Mouse (Mus musculus): ENCODE measurements around the gene Wrap53. TPM values are rescaled to one million over a fixed set of nuclear protein-coding genes. Genes with fewer than 3 reads are reported as not detected.

The Wrap53 gene
- total RNA-seq (2023), result 10 to 100 TPM; 13.8 to 15.2 TPM

GRCm38 (mm10) chr11:69580091-69580514 is at the start of gene Wrap53, which contains the start of gene Trp53:
Wrap53 (minus strand) TSS chr11:69580255.
Trp53 (plus strand) TSS chr11:69580359.

GRCm38 (mm10) chr11:69621571-69622268 is 41.7 kb upstream of the Wrap53 start, which contains the start of gene Sat2:
Sat2 (plus strand) TSS chr11:69622024.

GRCm38 (mm10) chr11:69617805-69618204 is 37.8 kb upstream of the Wrap53 start, which contains the start of gene Shbg:
Shbg (minus strand) TSS chr11:69617905.

GRCm38 (mm10) chr11:69605726-69606490 is 25.9 kb upstream of the Wrap53 start, which contains the start of gene Atp1b2:
Atp1b2 (minus strand) TSS chr11:69605942.

GRCm38 (mm10) chr11:69559851-69560765 is 19.9 kb downstream of the Wrap53 start, which contains the start of gene Efnb3:
Efnb3 (minus strand) TSS chr11:69560205.

GRCm38 (mm10) chr11:69549060-69549656 is 30.9 kb downstream of the Wrap53 start, which contains the start of gene Dnah2:
Dnah2 (minus strand) TSS chr11:69549110.

Other genes with a start within 250 kb of the Wrap53 start
- 1 to 10 TPM; 1.8 to 2.2 TPM for gene Rnf227, start 239.8 kb downstream of the Wrap53 start, total RNA-seq (2023)
- gene Chd3, start 210.8 kb downstream of the Wrap53 start, total RNA-seq (2023), result 100 to 1,000 TPM; 359 to 384 TPM
- 10 to 100 TPM; 42.7 to 47.8 TPM for gene Naa38, start 184.8 kb downstream of the Wrap53 start, total RNA-seq (2023)
- gene Cyb5d1, start 184.6 kb downstream of the Wrap53 start, total RNA-seq (2023), result 10 to 100 TPM; 39.3 to 44.3 TPM
- 1 to 10 TPM; 6.2 to 6.9 TPM for gene Tmem88, start 182.0 kb downstream of the Wrap53 start, total RNA-seq (2023)
- gene Kdm6b, start 166.6 kb downstream of the Wrap53 start, total RNA-seq (2023), result 100 to 1,000 TPM; 195 to 244 TPM
- not detected for gene Dnah2, start 31.1 kb downstream of the Wrap53 start, total RNA-seq (2023)
- under 1 TPM; 0.61 to 0.95 TPM for gene Efnb3, start 20.1 kb downstream of the Wrap53 start, total RNA-seq (2023)
- 100 to 1,000 TPM; 143 TPM for gene Trp53, start 104 bp upstream of the Wrap53 start, total RNA-seq (2023)
- under 1 TPM in 1 of 2 experiments, not detected in 1; 0.75 TPM for gene Atp1b2, start 25.7 kb upstream of the Wrap53 start, total RNA-seq (2023)
- not detected for gene Shbg, start 37.6 kb upstream of the Wrap53 start, total RNA-seq (2023)
- gene Sat2, start 41.8 kb upstream of the Wrap53 start, total RNA-seq (2023), result not detected
- 10 to 100 TPM; 88.3 to 96.6 TPM for gene Fxr2, start 52.7 kb upstream of the Wrap53 start, total RNA-seq (2023)
- gene Sox15, start 75.1 kb upstream of the Wrap53 start, total RNA-seq (2023), result under 1 TPM in 1 of 2 experiments, not detected in 1; 0.92 TPM
- 10 to 100 TPM; 60.2 to 64.5 TPM for gene Mpdu1, start 82.4 kb upstream of the Wrap53 start, total RNA-seq (2023)
- gene Cd68, start 85.9 kb upstream of the Wrap53 start, total RNA-seq (2023), result 10 to 100 TPM in 1 of 2 experiments, 1 to 10 TPM in 1; 7.9 to 12.1 TPM
- 100 to 1,000 TPM; 720 to 780 TPM for gene Eif4a1, start 92.2 kb upstream of the Wrap53 start, total RNA-seq (2023)
- gene Senp3, start 101.8 kb upstream of the Wrap53 start, total RNA-seq (2023), result 100 to 1,000 TPM; 134 to 139 TPM
- not detected for gene Tnfsf13, start 105.5 kb upstream of the Wrap53 start, total RNA-seq (2023)
- gene Tnfsf12, start 115.6 kb upstream of the Wrap53 start, total RNA-seq (2023), result not detected
- not detected for gene Tnfsfm13, start 115.8 kb upstream of the Wrap53 start, total RNA-seq (2023)
- 100 to 1,000 TPM; 254 to 255 TPM for gene Polr2a, start 178.4 kb upstream of the Wrap53 start, total RNA-seq (2023)
- gene Slc35g3, start 181.7 kb upstream of the Wrap53 start, total RNA-seq (2023), result not detected
- gene Zbtb4, start 185.7 kb upstream of the Wrap53 start, total RNA-seq (2023), result 10 to 100 TPM; 61.0 to 64.9 TPM
- 10 to 100 TPM; 10.5 to 13.5 TPM for gene Chrnb1, start 215.7 kb upstream of the Wrap53 start, total RNA-seq (2023)
- under 1 TPM in 1 of 2 experiments, not detected in 1; 0.44 TPM for gene Fgf11, start 221.6 kb upstream of the Wrap53 start, total RNA-seq (2023)
- gene Tmem102, start 225.4 kb upstream of the Wrap53 start, total RNA-seq (2023), result not detected
- gene Gm39566, start 235.0 kb upstream of the Wrap53 start, total RNA-seq (2023), result not detected
- gene Spem2, start 238.2 kb upstream of the Wrap53 start, total RNA-seq (2023), result not detected
- gene Spem1, start 241.9 kb upstream of the Wrap53 start, total RNA-seq (2023), result not detected